Mouse (Mus musculus) mouse embryonic stem cell (cell line): ENCODE results near the gene Baiap2.

Experiments
- in situ Hi-C, 2 experiments: fragments of 300-500 bp; cut with MboI; formaldehyde crosslinking; loops; 1 replicate in 1 of 2; 3 replicates in 1 of 2; pipeline ENCODE4 v1.14.3; 2019 to 2020; ENCODE audit warnings: low sequenced_read_pairs in 2 of 2, low pct_unique_long_range_greater_than_20kb in 1 of 2, mixed read lengths in 1 of 2; ENCODE audit not compliant: unreplicated experiment in 1 of 2

Baiap2 gene

GRCm38 (mm10) chr11:119939711-119940106 is 2.9 kb upstream of the Baiap2 start:
- in situ Hi-C loops: no loop called here

GRCm38 (mm10) chr11:119940142-119940541 is 2.4 kb upstream of the Baiap2 start:
- in situ Hi-C loops: no loop called here

DNA sequence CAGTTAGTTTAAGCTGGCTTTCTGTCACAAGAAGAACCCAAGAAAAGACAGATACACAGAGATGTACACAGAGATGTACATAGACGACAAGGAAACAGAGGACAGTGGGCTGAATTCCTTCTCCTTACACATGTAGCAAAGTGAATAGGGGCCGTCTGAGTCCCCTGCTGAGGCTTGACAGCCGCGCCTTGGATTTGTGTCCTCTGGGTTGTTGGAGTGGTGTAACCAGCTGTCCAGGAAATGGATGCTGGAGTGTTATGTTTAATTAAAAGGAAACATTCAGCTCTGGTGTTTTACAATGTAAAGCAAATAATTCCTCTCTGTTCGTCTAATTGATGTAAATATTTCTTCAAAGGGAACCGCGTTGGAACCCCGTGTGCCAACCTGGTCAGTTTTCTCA is 769 bp upstream of the Baiap2 start:
- in situ Hi-C loops: no loop called here

DNA sequence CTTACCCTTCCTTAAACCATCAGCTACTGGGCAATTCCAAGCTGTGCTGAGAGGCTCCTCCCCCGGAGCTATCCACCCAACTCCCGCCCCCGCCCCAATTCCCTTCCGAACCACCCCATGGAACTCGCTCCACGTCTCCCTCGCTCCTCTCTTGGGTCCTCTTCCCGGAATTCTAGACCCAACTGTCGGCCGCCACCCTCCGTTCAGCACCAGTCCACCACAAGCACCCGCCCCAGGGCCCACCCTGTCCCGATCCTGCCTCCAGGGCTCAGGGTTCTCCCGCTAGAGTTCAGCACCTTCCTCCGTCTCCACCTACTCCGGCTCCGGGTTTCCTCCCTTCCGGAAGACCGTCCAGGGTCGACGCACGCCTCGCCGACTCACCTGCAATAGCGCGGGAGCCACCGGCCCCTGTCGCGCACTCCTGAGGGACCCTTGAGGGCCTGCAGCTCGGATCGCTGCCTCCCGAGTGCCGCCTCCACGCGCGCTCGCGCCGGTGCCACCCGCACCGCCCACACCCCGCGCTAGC is 299 bp upstream of the Baiap2 start:
- in situ Hi-C loops: no loop called here

DNA sequence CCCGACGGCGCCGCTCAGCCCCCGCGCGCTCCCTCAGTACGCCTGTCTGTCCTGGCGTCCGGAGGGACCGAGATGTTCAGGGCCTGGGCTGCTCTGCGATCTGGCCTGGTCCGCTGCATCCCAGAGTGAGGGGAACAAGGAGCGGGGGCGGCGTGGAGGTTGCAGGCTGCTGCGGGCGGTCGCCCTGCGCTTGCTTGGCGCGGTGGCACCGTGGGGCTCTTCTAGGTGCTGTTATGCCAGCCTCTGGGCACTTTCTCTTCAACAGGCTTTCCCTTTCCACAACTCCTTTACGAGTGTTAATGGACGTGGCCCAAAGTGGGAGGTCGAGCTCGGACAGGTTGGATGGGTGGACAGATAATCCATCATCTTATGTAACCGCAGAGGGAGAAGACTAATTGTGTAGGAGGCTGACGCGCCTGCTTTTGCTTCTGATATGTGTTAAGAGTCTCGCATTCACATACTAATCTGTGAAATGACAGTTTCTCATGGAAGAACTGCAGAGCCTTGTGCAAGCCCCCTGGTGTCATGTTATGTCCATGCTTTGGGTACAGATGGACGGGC is 945 bp downstream of the Baiap2 start:
- in situ Hi-C loops: no loop called here

DNA sequence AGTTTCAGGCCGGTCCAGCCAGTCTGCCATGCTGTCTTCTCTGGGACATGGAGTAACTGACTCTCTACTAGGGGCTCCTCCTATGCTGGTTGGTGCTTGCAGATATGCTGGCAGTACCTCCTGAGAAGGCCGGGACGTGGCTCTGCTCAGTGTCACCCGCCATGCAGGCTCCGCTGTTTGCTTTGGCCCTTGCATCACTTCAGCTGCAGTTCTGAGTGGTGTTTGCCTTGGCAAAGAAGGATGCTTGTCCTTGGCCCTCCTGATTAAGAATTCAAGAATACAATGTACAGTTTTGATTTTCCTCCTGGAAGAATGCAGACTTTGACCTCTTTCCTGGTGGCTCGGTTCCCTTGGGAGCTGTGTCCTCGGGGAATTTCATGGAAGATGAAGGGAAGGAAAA is 2.8 kb downstream of the Baiap2 start:
- in situ Hi-C loops: loop anchor here in 1 of 2 experiments (5.0 kb wide), 1 partner anchor 52 kb away; no protein-coding TSS in a partner anchor

DNA sequence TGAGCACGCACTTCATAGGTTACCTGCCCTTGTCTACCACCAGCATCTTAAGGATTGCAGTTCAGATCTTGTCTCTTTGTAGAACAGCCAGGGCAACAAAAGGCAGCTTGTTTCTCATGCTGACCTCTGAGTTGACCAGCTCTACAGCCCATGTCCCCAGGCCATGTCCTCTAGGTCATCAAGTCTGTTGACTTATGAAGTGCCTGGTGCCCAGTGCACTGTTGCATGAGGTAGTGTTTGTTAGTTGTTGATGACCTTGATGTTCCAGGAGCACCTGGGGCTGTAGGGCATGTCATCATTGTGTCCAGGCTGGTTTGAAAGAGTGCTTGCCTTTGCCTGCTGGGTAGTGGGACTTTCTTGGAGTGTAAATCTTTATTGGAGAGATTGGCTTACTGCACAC is 4.9 kb downstream of the Baiap2 start:
- in situ Hi-C loops: loop anchor here in 1 of 2 experiments (5.0 kb wide), 1 partner anchor 50 kb away; no protein-coding TSS in a partner anchor

GRCm38 (mm10) chr11:119947897-119948296 is 5.3 kb downstream of the Baiap2 start:
- in situ Hi-C loops: loop anchor here in 1 of 2 experiments (5.0 kb wide), 1 partner anchor 49 kb away; no protein-coding TSS in a partner anchor

- in situ Hi-C loops: loop anchor here in 1 of 2 experiments (5.0 kb wide), 1 partner anchor 49 kb away; no protein-coding TSS in a partner anchor
Observed at GRCm38 (mm10) chr11:119948305-119948704, 5.7 kb downstream of the Baiap2 start.

DNA sequence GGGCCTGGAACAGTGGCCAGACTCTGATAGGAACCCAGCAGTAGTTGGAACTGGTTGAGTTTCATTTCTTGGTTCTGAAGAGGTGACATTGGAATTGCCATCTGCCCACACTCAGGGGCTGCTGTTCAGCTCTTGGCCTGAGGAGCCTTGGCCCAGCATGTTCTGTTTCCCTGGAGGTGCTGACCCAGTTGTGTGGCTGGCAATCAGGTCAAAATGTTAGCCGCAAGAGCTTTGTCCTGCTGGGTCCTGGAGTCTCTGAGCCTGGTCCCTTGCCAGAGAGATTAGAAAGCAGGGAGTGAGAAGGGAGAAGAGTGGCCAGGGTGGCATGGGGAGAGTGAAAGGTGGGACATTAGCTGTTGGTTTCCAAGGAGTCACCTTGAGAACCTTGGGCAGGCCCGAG is 6.2 kb downstream of the Baiap2 start:
- in situ Hi-C loops: loop anchor here in 1 of 2 experiments (5.0 kb wide), 1 partner anchor 48 kb away; no protein-coding TSS in a partner anchor

DNA sequence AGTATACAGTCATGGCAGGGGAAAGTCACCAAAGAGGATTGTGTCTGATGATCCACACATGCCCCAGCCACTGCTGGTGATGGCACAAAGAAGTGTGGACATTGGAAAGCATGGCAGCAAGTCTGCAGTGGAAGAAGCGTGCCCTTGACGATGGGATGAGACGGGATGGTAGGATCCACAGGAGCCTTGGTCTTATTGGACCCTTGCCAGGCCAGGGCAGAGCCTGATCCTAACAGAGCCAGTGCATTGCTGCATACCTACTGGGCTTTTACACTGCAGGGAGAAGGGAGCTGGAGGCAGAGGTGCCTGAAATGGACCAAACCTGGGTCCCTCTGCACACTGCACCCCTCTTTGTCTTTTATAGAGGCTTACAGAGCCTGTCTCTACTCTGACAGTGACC is 8.0 kb downstream of the Baiap2 start:
- in situ Hi-C loops: no loop called here

DNA sequence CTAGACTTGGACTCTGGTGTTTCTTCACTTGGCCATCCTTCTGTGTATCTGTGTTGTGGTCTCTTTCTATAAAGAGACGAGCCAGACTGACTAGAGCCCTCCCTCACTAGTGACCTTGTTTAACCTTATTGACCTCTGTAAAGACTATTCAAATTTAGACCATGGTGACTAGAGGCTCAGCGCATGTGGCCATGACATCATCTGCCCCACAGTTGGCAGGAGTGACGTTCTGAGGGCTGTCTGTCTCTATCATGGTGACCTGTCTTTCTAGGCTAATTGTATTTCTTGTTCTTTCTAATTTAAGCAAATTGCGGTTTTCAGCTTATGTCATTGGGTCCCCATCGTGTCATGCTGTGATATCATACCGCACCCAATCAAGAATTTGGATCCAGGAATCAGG is 8.8 kb downstream of the Baiap2 start:
- in situ Hi-C loops: no loop called here

DNA sequence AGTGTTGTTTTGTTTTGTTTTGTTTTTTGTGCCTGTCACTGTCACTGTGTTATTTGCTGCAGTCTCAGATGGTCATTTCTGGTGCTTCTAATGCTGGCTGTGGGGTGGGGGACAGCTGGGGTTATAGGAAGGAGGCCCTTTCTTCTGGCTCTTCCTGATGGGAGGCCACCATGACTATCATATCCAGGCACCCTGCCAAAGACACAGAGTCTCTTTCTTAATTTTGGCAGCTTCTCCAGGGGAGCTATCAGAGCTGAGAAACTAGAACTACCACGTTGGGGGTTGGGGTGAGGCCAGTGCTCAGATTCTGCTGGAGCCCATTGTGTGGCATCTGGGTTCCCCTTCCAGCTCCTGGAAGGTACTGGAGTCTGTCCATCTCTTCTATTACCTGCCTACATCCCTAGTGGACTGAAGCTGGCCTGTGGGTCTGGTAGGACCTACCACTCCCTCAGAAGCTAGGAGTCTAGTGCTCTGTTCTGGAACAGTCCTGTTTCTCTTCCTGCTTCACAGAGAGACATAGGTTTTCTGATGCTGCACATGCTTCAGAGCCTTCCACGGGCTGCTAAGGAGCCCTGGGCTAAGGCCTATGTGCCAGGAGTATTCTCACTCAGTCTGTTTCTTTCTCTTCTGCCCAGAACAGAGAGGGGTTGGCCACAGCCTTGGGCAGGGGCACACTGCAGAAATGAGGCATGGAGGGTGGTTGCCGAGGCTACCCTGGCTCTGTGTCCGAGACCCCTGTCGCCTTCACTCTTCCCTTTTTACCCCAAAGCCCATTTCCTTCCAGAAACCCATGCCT is 10.1 kb downstream of the Baiap2 start:
- in situ Hi-C loops: no loop called here

- in situ Hi-C loops: no loop called here
Observed at GRCm38 (mm10) chr11:119954233-119954632, 11.7 kb downstream of the Baiap2 start.

DNA sequence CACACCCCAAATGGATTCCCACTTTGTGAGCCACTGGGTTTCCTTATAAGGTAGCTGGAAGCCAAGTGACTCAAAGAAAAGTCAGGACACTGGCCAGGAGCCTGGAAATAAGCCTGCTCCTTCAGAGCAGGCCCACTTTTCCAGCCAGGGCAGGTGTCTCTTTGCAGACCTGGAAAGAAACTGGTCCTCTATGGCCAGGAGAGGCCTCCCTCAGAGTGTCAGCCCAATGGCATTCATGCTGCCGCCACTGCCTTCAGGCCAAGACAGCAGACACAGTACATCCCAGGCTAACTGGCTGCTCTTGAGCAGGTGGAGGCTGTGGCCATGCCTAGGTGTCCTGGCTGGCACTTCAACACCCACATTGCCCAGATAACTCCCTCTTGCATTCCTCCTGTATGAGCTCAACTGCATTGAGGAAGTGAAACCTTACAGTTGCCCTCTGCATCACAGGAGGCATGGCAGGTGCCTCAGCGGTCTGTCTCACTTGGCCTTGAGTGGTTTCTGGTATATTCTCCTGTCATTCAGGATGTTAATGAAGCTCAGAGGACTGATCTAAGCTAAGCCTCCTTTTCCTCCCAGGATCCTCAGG is 12.3 kb downstream of the Baiap2 start:
- in situ Hi-C loops: no loop called here

GRCm38 (mm10) chr11:119955432-119955831 is 12.9 kb downstream of the Baiap2 start:
- in situ Hi-C loops: no loop called here

DNA sequence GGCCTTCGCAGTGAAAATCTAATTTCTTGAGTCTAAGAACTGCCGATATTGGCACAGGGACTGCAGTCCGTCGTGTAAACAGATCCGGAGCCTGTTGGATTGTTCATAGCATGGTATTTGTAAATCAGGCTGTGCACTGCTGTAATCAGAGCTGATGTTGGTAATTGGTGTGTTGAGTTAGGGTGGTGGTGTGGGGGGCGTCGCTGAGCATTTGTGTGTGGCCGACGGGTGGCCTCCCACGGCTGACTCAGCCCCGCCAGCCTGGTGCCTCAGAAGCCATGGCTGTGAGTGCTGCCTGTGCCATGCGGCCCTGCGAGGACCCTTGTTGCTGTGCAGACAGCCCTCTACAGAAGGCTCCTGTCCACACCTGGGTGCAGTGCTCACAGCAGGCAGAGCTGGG is 14.0 kb downstream of the Baiap2 start:
- in situ Hi-C loops: no loop called here

DNA sequence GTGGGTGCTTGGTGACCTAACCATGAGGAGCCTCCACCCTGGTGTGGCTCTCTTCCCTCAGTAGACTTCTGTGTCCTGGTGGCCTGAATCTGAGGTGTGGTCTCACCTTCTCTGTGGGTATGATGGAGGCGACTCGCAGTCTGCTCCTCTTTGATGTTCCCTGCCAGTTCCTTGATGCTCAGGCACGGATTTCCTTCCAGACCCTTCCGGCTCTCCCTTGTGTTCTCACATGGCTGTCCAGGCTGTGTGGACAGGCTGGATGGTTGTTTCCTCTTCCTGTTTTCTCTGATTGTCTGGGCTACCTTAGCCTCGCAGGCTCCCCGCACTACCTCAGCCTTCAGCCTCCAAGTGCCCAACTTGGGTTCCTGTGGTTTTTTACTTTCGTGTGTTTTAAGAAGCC is 16.3 kb downstream of the Baiap2 start:
- in situ Hi-C loops: no loop called here

DNA sequence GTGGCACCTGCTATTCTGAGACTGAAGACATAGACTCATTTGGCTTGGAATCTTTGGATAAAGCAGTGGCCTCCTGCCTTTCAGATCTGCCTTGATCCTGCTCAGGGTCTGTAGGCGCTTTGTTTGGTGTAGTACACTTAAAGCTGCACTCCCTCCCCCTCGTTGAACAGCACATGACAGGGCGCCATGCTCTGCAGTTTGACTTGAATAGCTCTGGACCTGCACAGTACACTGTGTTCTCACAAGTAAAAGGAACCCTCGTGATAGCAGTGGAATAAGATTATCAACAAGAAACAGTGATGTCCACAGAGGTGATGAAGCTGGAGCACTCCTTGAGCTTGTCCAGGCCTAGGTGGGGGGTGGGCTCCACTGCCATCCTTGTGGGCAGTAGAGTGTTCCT is 17.2 kb downstream of the Baiap2 start:
- in situ Hi-C loops: no loop called here
